Mouse (Mus musculus): ENCODE measurements at regions not wholly inside any gene's neighbourhood (a gene's known extent, or its start where the extent isn't known, plus 50 kb on each side); places are given as distances from the start of the nearest gene placed in this dataset.

GRCm38 (mm10) chr12:28922236-28922635 is 170.6 kb downstream of the Eipr1 start:
- Histone ChIP-seq H3K9me3 (no peaks in the 10 kb centered on the region), H3K4me1 (replicated peaks) (peaks cover 11% of the 10 kb centered on the region), H3K4me3 (replicated peaks) (no peak overlapping the region), H3K27ac (no peak overlapping the region), H3K27me3 (no peaks in the 10 kb centered on the region), H3K36me3 (no peaks in the 10 kb centered on the region), H3K9ac (replicated peaks) (no peak overlapping the region), H3K4me2 (replicated peaks) (no peak overlapping the region)
- no peak for ATAC-seq
- WGBS, result 87% methylated on average over 2 of the region's 2 CpGs

GRCm38 (mm10) chr12:28925206-28925605 is 173.6 kb downstream of the Eipr1 start:
- H3K27me3 ChIP-seq, result no peaks in the 10 kb centered on the region
- H3K27ac ChIP-seq, result no peak overlapping the region
- H3K9me3 ChIP-seq, result no peaks in the 10 kb centered on the region
- H3K36me3 ChIP-seq, result no peaks in the 10 kb centered on the region
- ATAC-seq, result no peak
- H3K4me1 ChIP-seq (replicated peaks), result peaks cover 11% of the 10 kb centered on the region
- H3K9ac ChIP-seq (replicated peaks), result no peak overlapping the region
- no peak overlapping the region for H3K4me2 ChIP-seq (replicated peaks)
- H3K4me3 ChIP-seq (replicated peaks), result no peak overlapping the region
- 89% methylated on average over 4 of the region's 4 CpGs for WGBS

GRCm38 (mm10) chr12:28939936-28940335 is 188.3 kb downstream of the Eipr1 start:
- H3K4me1 ChIP-seq (replicated peaks), result no peaks in the 10 kb centered on the region
- no peaks in the 10 kb centered on the region for H3K27me3 ChIP-seq
- no peaks in the 10 kb centered on the region for H3K36me3 ChIP-seq
- H3K27ac ChIP-seq, result no peak overlapping the region
- no peak overlapping the region for H3K4me3 ChIP-seq (replicated peaks)
- H3K9me3 ChIP-seq, result no peaks in the 10 kb centered on the region
- H3K4me2 ChIP-seq (replicated peaks), result no peak overlapping the region
- no peak overlapping the region for H3K9ac ChIP-seq (replicated peaks)
- no peak for ATAC-seq
- WGBS, result 92% methylated on average over 7 of the region's 7 CpGs

- Histone ChIP-seq H3K27me3 (no peaks in the 10 kb centered on the region), H3K27ac (peak overlapping the region; percentile 70), H3K36me3 (no peaks in the 10 kb centered on the region), H3K9ac (replicated peaks) (no peak overlapping the region), H3K4me2 (replicated peaks) (no peak overlapping the region), H3K4me3 (replicated peaks) (no peak overlapping the region), H3K9me3 (no peaks in the 10 kb centered on the region), H3K4me1 (replicated peaks) (peaks cover 14% of the 10 kb centered on the region)
- WGBS, result 36% methylated on average over 9 of the region's 9 CpGs
- no peak for ATAC-seq
Measured at GRCm38 (mm10) chr12:28948889-28949288, 197.3 kb downstream of the Eipr1 start.

GRCm38 (mm10) chr12:28949307-28949706 is 197.7 kb downstream of the Eipr1 start:
- Histone ChIP-seq H3K27me3 (no peaks in the 10 kb centered on the region), H3K9me3 (no peaks in the 10 kb centered on the region), H3K36me3 (no peaks in the 10 kb centered on the region), H3K4me3 (replicated peaks) (no peak overlapping the region), H3K4me1 (replicated peaks) (peaks cover 14% of the 10 kb centered on the region), H3K27ac (peak overlapping the region; percentile 70), H3K4me2 (replicated peaks) (no peak overlapping the region), H3K9ac (replicated peaks) (no peak overlapping the region)
- 73% methylated on average over 10 of the region's 10 CpGs for WGBS
- ATAC-seq, result no peak

GRCm38 (mm10) chr12:28957155-28957554 is 205.6 kb downstream of the Eipr1 start:
- Histone ChIP-seq H3K27me3 (no peaks in the 10 kb centered on the region), H3K27ac (no peak overlapping the region), H3K4me3 (replicated peaks) (no peak overlapping the region), H3K4me1 (replicated peaks) (no peaks in the 10 kb centered on the region), H3K9ac (replicated peaks) (no peak overlapping the region), H3K9me3 (no peaks in the 10 kb centered on the region), H3K4me2 (replicated peaks) (no peak overlapping the region), H3K36me3 (no peaks in the 10 kb centered on the region)
- ATAC-seq, result no peak
- WGBS, result 79% methylated on average over 1 of the region's 1 CpGs

GRCm38 (mm10) chr12:28958661-28959060 is 207.1 kb downstream of the Eipr1 start:
- H3K4me2 ChIP-seq (replicated peaks), result no peak overlapping the region
- ATAC-seq, result no peak
- 82% methylated on average over 1 of the region's 1 CpGs for WGBS

GRCm38 (mm10) chr12:28969671-28970379 is 218.2 kb downstream of the Eipr1 start:
- Histone ChIP-seq H3K9ac (replicated peaks) (no peak overlapping the region), H3K36me3 (peaks cover 3% of the 10 kb centered on the region; the same call in 1 of the 2 replicates), H3K27ac (no peak overlapping the region), H3K9me3 (peaks cover 5% of the 10 kb centered on the region; the same call in 1 of the 2 replicates), H3K4me2 (replicated peaks) (no peak overlapping the region), H3K4me3 (replicated peaks) (no peak overlapping the region), H3K27me3 (no peaks in the 10 kb centered on the region), H3K4me1 (replicated peaks) (peaks cover 7% of the 10 kb centered on the region)
- ATAC-seq, result no peak
- WGBS, result 91% methylated on average over 2 of the region's 2 CpGs

More at GRCm38 (mm10) chr12:28958661-28959060, 207.1 kb downstream of the Eipr1 start:
- Histone ChIP-seq H3K4me1 (replicated peaks) (no peaks in the 10 kb centered on the region), H3K27me3 (no peaks in the 10 kb centered on the region), H3K36me3 (no peaks in the 10 kb centered on the region), H3K4me3 (replicated peaks) (no peak overlapping the region), H3K9me3 (no peaks in the 10 kb centered on the region), H3K27ac (no peak overlapping the region), H3K9ac (replicated peaks) (no peak overlapping the region)

GRCm38 (mm10) chr12:28974571-28975041 is 223.0 kb downstream of the Eipr1 start:
- Histone ChIP-seq H3K4me3 (replicated peaks) (no peak overlapping the region), H3K4me1 (replicated peaks) (peaks cover 13% of the 10 kb centered on the region), H3K36me3 (peaks cover 3% of the 10 kb centered on the region; the same call in 1 of the 2 replicates), H3K27me3 (no peaks in the 10 kb centered on the region), H3K27ac (peak overlapping the region; percentile 51; the same call in 1 of the 2 replicates), H3K9me3 (peaks cover 5% of the 10 kb centered on the region; the same call in 1 of the 2 replicates), H3K4me2 (replicated peaks) (no peak overlapping the region), H3K9ac (replicated peaks) (no peak overlapping the region)
- 18% methylated on average over 6 of the region's 6 CpGs for WGBS
- ATAC-seq, result peak; percentile 77

GRCm38 (mm10) chr12:28975249-28975648 is 223.6 kb downstream of the Eipr1 start:
- no peak overlapping the region for H3K4me2 ChIP-seq (replicated peaks)
- H3K4me1 ChIP-seq (replicated peaks), result peaks cover 13% of the 10 kb centered on the region
- H3K9ac ChIP-seq (replicated peaks), result no peak overlapping the region
- peak; percentile 74 for ATAC-seq
- no peak overlapping the region for H3K4me3 ChIP-seq (replicated peaks)
- H3K36me3 ChIP-seq, result peaks cover 3% of the 10 kb centered on the region; the same call in 1 of the 2 replicates
- H3K27ac ChIP-seq, result no peak overlapping the region
- 87% methylated on average over 5 of the region's 5 CpGs for WGBS
- H3K27me3 ChIP-seq, result no peaks in the 10 kb centered on the region
- peaks cover 5% of the 10 kb centered on the region; the same call in 1 of the 2 replicates for H3K9me3 ChIP-seq

GRCm38 (mm10) chr12:28979679-28980078 is 228.1 kb downstream of the Eipr1 start:
- Histone ChIP-seq H3K36me3 (no peaks in the 10 kb centered on the region), H3K4me3 (replicated peaks) (no peak overlapping the region), H3K4me1 (replicated peaks) (peaks cover 7% of the 10 kb centered on the region; the same call in 1 of the 2 replicates), H3K4me2 (replicated peaks) (no peak overlapping the region), H3K27ac (no peak overlapping the region), H3K9me3 (no peaks in the 10 kb centered on the region), H3K9ac (replicated peaks) (no peak overlapping the region), H3K27me3 (no peaks in the 10 kb centered on the region)
- no peak for ATAC-seq
- WGBS, result 73% methylated on average over 7 of the region's 7 CpGs

- Histone ChIP-seq H3K9ac (replicated peaks) (no peak overlapping the region), H3K4me2 (replicated peaks) (no peak overlapping the region), H3K27ac (peak overlapping the region; percentile 51; the same call in 1 of the 2 replicates), H3K27me3 (no peaks in the 10 kb centered on the region), H3K9me3 (no peaks in the 10 kb centered on the region), H3K36me3 (no peaks in the 10 kb centered on the region), H3K4me1 (replicated peaks) (peaks cover 10% of the 10 kb centered on the region), H3K4me3 (replicated peaks) (no peak overlapping the region)
- 56% methylated on average over 7 of the region's 7 CpGs for WGBS
- ATAC-seq, result no peak
Measured at GRCm38 (mm10) chr12:28986214-28986613, 234.6 kb downstream of the Eipr1 start.

Data from midbrain, embryonic 13.5 days (tissue).